Mouse (Mus musculus) telencephalon, adult 2 months (tissue): Measurements from ENCODE around the gene Vmn1r117.
"Not testable (repeated sequence)": the region's sequence is repeated elsewhere in the genome, so short reads cannot be mapped to it uniquely, and the experiment has no call there.

ENCODE experiments used
- DNase-seq: peaks from one replicate; pipeline ENCODE4 v3.0.0-alpha.2; 2011; ENCODE audit warnings: low read depth, low spot score

The Vmn1r117 gene

GRCm38 (mm10) chr7:20884021-20884420 is at the start of gene Vmn1r117:
Vmn1r117 (minus strand) TSS chr7:20884121.
- not testable (repeated sequence) for DNase-seq

GRCm38 (mm10) chr7:20912247-20912646 is 28.3 kb upstream of the Vmn1r117 start, which contains the start of gene Vmn1r118:
Vmn1r118 (minus strand) TSS chr7:20912347.
- not testable (repeated sequence) for DNase-seq

DNA sequence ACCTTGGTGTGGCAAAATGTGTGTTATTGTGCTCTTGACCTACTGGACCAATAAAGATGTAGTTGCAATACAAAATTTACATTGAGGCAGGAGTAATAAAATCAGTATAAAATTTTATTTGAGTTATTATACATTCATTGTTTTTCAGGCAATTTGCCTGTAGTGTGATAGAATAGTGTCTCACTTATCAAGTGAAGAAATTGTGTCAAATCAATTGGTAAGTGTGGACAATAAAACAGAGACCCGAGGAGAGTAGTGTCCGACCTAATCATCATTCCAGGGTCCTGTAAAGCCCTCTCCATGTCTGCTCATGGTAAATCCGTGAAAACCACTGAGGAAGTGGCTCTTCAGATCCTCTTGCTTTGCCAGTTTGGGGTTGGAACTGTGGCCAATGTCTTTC is 12.0 kb downstream of the Vmn1r117 start, which contains the start of gene Vmn1r116:
Gene Vmn1r116, plus strand, starts transcription at position 301 of the 400 bp plus-strand sequence.
- not testable (repeated sequence) for DNase-seq

DNA sequence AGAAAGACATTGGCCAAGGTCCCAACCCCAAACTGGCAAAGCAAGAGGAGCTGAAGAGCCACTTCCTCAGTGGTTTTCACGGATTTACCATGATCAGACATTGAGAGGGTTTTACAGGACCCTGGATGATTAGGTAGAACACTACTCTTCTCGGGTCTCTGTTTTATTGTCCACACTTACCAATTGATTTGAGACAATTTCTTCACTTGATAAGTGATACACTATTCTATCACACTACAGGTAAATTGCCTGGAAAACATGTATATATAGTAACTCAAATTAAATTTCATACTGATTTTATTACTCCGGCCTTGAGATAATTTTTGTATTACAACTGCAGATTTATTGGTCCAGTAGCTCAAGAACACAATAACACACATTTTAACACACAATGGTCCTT is 39.0 kb downstream of the Vmn1r117 start, which contains the start of gene Vmn1r115:
Gene Vmn1r115, minus strand, starts transcription at position 101 of the 400 bp plus-strand sequence.
- not testable (repeated sequence) for DNase-seq
